Mouse (Mus musculus) forebrain, embryonic 13.5 days (tissue): ENCODE results near the gene BC030500. TPM values are rescaled to one million over a fixed set of nuclear protein-coding genes. Genes with fewer than 3 reads are reported as not detected.

Experiments
- polyA plus RNA-seq: library from polyadenylated mRNA; unstranded; fragments of >200 nt; fragmentation: Nextera tagmentation; extraction: Ambion mirVana; gene quantifications from 2 replicates; pipeline ENCODE4 v1.2.1, GENCODE M21; 2015

The BC030500 gene
- polyA plus RNA-seq, 1 experiment from 2014 or later: 3.4 TPM

Other genes starting within 250 kb of the BC030500 start
- 2.5 and 4.3 TPM in 2 replicates for gene Galntl6, start 885 bp downstream of the BC030500 start, polyA plus RNA-seq